Mouse (Mus musculus) cerebellum, postnatal 10 days (tissue): ENCODE measurements around the gene Rpn1.

Source experiments
- DNase-seq, 2 experiments: peaks; one replicate each; pipeline ENCODE4 v3.0.0; 2021; ENCODE audit warnings: mixed read lengths in 2 of 2

Rpn1 gene

GRCm38 (mm10) chr6:88067722-88068121 is 16.6 kb upstream of the Rpn1 start:
- no peak for DNase-seq

GRCm38 (mm10) chr6:88068739-88069138 is 15.5 kb upstream of the Rpn1 start:
- no peak for DNase-seq

GRCm38 (mm10) chr6:88070468-88070867 is 13.8 kb upstream of the Rpn1 start:
- DNase-seq = no peak

DNA sequence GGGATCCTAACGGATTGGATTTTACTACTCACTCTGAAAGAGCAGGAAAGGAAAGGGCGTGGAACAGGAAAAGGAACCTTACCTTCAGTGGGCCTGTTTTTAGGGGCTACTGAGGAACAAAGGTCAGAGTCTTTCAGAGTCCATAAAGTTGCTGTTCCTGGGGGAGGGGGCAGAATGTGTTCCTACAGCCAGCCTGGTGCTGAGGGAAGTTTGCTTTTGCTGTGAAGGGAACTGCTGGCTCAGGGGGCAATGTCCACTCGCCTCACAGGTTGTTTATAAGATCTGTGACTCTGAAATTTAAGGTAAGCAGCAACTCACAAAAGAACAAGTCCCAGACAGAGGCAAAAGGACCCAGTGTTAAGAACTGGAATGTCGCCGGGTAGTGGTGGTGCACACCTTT is 13.1 kb upstream of the Rpn1 start:
- no peak for DNase-seq

- peak; percentile 96 to 97 for DNase-seq
Observed at GRCm38 (mm10) chr6:88074752-88075554, 9.3 kb upstream of the Rpn1 start.

- DNase-seq = no peak
Observed at GRCm38 (mm10) chr6:88075960-88076517, 8.2 kb upstream of the Rpn1 start.

GRCm38 (mm10) chr6:88083095-88083494 is 1.2 kb upstream of the Rpn1 start:
- no peak for DNase-seq

DNA sequence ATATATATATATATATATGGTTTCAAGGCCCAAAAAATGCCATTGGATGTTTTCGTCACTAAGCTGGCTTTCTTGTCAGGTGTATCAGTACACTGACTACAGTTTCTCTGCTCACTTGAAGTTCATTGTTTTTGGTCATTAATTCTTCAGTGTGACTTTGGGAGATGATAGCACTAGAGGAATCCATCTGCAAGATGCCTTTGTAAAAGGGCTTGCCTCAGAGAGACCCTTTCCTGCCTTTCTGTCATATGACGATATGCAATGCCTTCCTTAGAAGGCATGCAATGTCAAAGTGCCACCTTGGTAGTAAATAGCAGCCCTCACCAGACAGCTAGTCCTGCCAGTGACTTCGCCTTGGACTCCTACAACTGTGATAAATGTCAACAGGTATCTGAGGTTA is 610 bp upstream of the Rpn1 start:
- no peak for DNase-seq

- DNase-seq = no peak
Observed at GRCm38 (mm10) chr6:88088971-88089370, 4.7 kb downstream of the Rpn1 start.

DNA sequence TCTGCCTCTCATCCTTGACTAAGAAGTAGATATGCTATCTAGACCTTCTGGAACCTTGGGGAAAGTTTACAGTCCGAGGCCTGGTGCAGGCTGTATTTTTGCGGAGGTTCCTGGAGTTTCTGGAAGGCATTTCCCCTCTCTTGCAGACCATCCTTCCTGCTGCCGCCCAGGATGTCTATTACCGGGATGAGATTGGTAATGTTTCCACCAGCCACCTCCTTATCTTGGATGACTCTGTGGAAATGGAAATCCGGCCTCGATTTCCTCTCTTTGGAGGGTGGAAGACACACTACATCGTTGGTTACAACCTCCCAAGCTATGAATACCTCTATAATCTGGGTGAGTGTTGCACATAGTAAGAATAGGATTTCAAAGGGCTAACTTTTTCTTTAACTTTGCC is 11.1 kb downstream of the Rpn1 start:
- no peak for DNase-seq

DNA sequence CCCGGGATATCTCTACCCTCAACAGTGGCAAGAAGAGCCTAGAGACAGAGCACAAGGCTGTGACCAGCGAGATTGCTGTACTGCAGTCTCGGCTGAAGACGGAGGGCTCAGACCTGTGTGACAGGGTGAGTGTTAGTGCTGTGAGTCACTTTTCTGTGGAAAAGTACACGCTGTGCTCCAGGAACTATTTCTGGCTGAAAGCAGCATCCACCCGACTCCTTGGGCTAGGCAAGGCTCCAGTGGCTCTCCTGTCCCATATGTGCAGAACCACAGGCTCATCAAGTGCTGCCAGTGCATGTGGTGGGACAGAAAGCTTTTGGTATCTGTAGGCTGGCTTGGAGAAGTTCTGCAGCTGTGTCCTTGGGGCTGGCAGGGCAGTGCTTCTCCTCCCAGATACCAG is 17.8 kb downstream of the Rpn1 start:
- DNase-seq = no peak

- DNase-seq = peak; percentile 96 to 97
Observed at GRCm38 (mm10) chr6:88105783-88106611, 21.7 kb downstream of the Rpn1 start.

DNA sequence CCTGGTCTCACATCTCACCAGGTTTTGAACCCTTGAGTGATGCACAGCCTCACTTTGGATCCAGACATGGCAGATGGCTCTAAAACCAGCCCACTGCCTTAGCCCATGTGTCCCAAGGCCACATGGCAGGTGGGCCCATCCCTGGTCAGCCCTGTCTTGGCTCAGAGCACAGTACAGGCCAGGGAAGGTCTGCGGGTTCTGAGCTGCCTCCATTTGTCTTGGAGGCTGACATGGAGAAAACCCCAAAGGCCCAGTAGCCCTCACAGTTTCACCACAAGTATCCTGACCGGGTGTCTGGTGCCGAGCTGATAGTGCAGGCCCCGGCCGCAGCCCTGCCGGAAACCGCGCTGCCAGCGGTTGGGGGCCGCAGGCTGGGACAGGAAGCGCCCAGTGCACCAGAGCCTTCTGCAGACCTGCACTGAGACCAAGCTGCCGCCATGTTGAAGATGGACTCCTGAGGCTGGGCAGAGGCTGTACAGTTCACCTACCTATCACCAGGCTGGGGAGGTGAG is 22.4 kb downstream of the Rpn1 start:
- peak in 1 of 2 experiments; percentile 21 for DNase-seq

- DNase-seq = no peak
Observed at GRCm38 (mm10) chr6:88107661-88108535, 23.6 kb downstream of the Rpn1 start.

DNA sequence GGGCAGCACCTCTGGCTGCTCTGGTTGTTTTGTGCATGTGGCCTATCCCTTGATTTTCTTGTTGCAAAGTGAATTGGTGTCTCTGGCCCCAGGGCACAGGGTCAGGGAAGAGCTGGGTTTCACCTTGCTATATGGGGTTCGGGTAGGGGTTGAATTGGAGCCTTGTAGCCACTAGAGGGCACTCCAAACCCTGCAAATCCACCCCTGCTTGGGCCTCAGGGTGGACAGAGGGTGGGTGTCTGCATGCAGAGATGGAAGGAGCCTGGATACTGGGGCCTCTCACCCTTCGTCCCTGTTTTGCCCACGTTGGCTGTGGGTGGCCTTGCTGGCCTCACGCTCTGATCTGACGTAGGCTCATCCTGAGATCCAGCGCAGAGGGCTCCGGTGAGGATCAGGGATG is 28.9 kb downstream of the Rpn1 start:
- peak; percentile 85 to 88 for DNase-seq

DNA sequence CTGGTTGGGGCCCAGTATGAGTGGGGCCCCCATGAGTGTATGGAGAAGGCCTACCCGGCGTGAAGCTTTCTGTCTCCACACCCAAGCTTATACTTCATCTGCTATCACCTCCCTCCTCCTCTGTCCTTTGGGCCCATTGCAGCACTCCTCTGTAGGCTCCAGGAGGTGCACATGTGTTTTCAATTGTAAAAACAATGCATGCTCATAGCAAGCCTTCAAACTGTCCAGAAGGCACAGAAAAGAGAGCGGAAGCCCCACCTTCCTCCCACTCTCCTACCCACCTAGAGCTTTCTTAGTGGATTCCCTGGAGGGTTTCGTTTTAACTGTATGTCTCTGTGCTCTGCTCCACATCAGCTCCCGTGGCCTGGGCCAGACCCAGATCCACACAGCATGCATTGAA is 30.1 kb downstream of the Rpn1 start:
- no peak for DNase-seq

- DNase-seq = peak; percentile 98
Observed at GRCm38 (mm10) chr6:88116347-88117183, 32.3 kb downstream of the Rpn1 start.

DNA sequence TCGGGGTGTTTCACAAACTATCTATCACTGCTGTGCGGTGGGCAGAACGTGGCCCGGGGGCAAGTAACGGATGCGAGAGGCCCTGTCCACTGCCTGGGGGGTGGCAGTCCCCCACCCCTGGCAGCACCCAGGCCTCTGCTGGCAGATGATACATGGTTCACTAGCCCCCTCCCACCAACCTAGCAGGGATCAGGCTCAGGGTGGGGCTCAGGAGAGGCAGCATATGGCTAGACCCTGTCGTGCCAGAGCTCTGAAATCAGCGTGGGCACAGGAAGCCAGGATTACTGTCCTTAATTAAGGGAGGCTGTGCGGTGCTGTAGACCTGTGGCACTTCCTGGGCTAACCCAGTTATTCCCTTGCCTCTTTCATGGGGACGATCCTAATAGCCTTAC is 32.9 kb downstream of the Rpn1 start:
- DNase-seq = peak; percentile 49 to 66

- no peak for DNase-seq
Observed at GRCm38 (mm10) chr6:88119309-88119708, 35.0 kb downstream of the Rpn1 start.

- no peak for DNase-seq
Observed at GRCm38 (mm10) chr6:88120813-88121212, 36.5 kb downstream of the Rpn1 start.

DNA sequence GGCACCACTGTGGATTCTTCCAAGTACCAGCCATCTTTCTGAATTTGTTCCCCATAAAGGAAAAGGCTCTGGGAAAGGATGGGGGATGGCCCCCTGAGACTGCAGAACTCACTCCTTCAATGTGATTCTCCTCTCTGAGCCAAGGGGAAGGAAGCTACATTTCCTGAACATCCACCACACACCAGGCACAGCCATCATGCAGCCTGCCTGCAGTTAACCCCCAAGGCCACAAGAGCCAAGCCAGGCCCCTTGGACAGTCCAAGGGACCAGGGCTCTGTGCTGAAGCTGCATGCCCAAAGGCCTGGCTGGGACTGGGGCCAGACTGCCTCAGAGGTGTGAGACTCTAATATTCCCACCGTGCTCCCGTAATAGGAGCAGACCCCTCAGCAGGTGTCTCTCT is 37.5 kb downstream of the Rpn1 start:
- DNase-seq = peak in 1 of 2 experiments; percentile 43
